Mouse (Mus musculus) T-helper 17 cell (primary cell): ENCODE measurements at regions not wholly inside any gene's neighbourhood (a gene's known extent, or its start where the extent isn't known, plus 50 kb on each side); places are given as distances from the start of the nearest gene placed in this dataset.

ENCODE experiments used
- in situ Hi-C, 2 experiments: fragments of 300-600 bp; cut with MboI, MseI; formaldehyde crosslinking; loops; 1 replicate in 1 of 2; 2 replicates in 1 of 2; pipeline ENCODE4 v1.15.1; 2025; ENCODE audit warnings: high pct_unique_total_duplicates in 2 of 2

DNA sequence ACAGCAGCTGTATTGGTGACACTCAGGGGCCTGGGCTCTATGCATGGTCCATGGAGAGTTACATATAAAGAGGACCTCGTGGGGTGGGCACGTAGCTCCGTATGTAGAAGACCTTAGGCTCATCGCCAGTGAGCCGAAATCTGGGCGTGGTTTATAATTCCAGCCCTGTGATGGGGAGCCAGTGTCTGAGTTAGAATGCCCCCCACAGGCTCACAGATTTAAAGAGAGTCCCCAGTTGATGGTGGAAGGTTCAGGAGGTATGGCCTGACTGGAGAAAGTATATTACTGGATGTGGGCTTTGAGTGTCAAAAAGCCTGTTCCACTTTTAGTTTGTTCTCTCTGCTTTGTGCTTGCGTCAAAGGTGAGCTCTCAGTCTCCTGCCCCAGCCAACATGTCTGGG is 54.8 kb downstream of the 1700122O11Rik start:
- in situ Hi-C loops = no loop called here

DNA sequence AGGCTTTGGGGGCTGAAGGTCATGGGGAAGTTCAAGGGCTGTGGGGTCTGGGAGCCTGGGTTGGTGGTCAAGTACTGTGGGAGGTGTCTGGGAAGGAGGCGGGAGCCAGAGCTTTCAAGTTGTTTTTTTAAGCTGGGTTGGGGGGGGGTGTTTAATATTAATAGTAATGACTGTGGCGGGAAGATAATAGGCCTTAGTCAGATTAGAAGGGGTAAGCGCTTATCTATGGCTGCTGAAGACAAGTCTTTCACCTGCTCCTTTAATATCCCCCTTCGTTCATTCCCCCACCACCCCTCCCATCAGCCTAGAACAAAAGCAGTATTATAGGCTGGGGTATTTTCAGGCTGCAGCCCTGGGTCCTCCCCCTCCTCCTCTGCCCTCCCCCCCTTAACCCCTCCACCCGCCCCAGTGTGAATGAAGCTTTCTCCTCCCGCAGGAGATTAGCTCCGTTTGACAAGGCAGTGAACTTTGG is 56.5 kb downstream of the 1700122O11Rik start:
- in situ Hi-C loops = no loop called here

DNA sequence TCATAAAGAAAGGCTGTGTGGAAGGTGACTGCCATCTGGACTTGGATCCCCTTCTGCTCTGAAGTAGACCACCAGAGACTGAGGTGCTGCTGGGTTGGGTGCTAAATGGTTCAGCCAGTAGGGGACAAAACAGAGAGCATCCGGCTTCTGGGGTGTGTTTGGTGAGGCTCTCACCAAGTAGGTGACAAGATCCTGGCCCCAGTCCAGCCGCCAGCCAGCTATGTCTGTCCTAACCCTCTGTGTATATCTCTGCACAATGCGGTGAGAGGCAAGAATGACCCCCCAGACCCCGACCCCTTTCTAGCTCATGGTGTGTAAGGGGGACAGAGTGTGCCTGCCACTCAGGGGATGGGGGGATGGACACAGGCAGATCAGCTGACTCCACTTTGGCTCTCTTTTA is 54.8 kb upstream of the Foxp4 start:
- in situ Hi-C loops = no loop called here

GRCm38 (mm10) chr17:47978404-47979030 is 54.1 kb upstream of the Foxp4 start:
- in situ Hi-C loops = no loop called here

GRCm38 (mm10) chr17:47978001-47978400 is 53.6 kb upstream of the Foxp4 start:
- in situ Hi-C loops = no loop called here

DNA sequence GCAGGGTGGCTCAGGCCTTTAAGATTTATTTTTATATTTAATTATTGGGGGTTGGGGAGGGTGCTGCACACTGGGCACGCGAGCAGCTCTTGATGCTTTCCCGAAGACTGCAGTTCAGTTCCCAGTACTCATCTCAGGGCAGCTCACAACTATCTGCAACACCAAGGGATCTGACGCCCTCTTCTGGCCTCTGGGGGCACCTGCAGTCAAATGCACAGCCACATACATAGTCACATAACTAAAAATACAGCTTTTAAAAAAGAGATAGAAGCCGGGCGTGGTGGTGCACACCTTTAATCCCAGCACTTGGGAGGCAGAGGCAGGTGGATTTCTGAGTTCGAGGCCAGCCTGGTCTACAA is 52.5 kb upstream of the Foxp4 start:
- in situ Hi-C loops = no loop called here

DNA sequence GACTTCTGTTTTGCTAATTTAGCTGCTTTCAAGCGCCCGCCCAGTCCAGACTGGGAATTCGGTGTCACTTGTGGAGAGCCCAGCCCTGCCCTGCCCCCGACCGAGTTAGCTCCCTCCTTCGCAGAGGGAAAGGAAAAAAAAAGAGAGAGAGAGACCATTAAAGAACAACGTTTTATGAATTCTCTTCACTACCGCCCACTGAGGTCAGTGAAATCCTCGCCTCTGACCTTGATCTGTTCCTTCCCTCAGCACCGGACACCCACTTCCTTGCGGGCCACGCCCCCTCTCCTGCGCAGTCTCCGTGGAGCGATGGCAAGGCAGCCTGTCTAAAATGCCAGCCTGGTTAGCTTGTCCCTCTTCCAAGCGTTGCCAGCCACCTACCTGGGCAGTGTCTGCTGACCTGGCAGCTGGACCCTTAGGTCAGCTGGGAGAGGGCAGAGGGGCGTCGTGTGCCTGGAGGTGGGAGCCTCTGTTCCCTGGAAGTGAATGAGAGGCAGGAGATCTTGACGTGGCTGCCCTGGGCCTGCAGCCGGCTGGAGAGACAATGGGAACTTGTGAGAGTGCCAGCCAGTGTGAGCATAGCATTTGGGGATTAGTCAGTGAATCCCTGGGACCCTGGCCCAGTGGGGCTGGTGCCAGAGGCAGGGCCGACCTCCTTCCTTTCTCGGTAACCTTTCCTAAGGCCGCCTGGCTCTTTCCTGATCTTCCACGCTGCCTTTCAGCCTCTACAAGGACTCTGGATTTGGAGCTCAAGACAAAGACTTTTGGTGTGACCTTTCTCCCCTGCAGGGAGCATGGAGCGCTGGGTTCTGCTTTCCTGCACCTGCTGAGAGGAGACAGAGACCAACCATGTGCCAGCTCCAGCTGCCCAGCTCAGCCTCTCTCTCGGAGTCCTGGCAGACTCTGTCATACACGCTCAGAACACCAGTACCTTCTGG is 51.9 kb upstream of the Foxp4 start:
- in situ Hi-C loops = no loop called here

- in situ Hi-C loops = no loop called here
Observed at GRCm38 (mm10) chr17:47975281-47976060, 51.0 kb upstream of the Foxp4 start.

GRCm38 (mm10) chr17:47974503-47974902 is 50.1 kb upstream of the Foxp4 start:
- in situ Hi-C loops = loop anchor here in 1 of 2 experiments (5.0 kb wide), 1 partner anchor 83 kb away; no protein-coding TSS in a partner anchor
